Mouse (Mus musculus): Measurements from ENCODE around the gene Dolpp1.

GRCm38 (mm10) chr2:30399191-30400171 is 7.4 kb downstream of the Dolpp1 start:
- no peak for TF ChIP-seq FOSL1 (IDR thresholded peaks at IDR 0.05; ENCODE audit: insufficient read depth, low read length, poor library complexity, severe bottlenecking)
- TF ChIP-seq CTCF (IDR thresholded peaks at IDR 0.05; ENCODE audit: control insufficient read depth, insufficient read depth, insufficient read length): no peak
- no peak for TF ChIP-seq MYOG (IDR thresholded peaks at IDR 0.05; ENCODE audit: control insufficient read depth, extremely low read depth, insufficient read length)
- no peak for TF ChIP-seq MAX (IDR thresholded peaks at IDR 0.05)
- no peak for TF ChIP-seq USF1 (IDR thresholded peaks at IDR 0.05; ENCODE audit: low read depth)
- TF ChIP-seq CEBPB (IDR thresholded peaks at IDR 0.05; ENCODE audit: low read depth): no peak

Measured in C2C12 (cell line).